Mouse (Mus musculus): ENCODE measurements at regions not wholly inside any gene's neighbourhood (a gene's known extent, or its start where the extent isn't known, plus 50 kb on each side); places are given as distances from the start of the nearest gene placed in this dataset.

GRCm38 (mm10) chr3:21218936-21219335 is 852.0 kb upstream of the Agtr1b start:
- DNase-seq (ENCODE audit: extremely low spot score) = no peak

GRCm38 (mm10) chr3:21241184-21241583 is 835.3 kb upstream of the Tbl1xr1 start:
- DNase-seq (ENCODE audit: extremely low spot score) = no peak

GRCm38 (mm10) chr3:21256129-21256760 is 820.2 kb upstream of the Tbl1xr1 start:
- DNase-seq (ENCODE audit: extremely low spot score) = no peak

- DNase-seq (ENCODE audit: extremely low spot score) = no peak
These were observed 813.1 kb upstream of the Tbl1xr1 start for GRCm38 (mm10) chr3:21263317-21263716.

GRCm38 (mm10) chr3:21265491-21265890 is 811.0 kb upstream of the Tbl1xr1 start:
- no peak for DNase-seq (ENCODE audit: extremely low spot score)

- DNase-seq (ENCODE audit: extremely low spot score) = peak; percentile 1
These were observed 807.9 kb upstream of the Tbl1xr1 start for GRCm38 (mm10) chr3:21268429-21269129.

GRCm38 (mm10) chr3:21269130-21269440 is 807.4 kb upstream of the Tbl1xr1 start:
- DNase-seq (ENCODE audit: extremely low spot score) = no peak

GRCm38 (mm10) chr3:21270788-21271187 is 805.7 kb upstream of the Tbl1xr1 start:
- no peak for DNase-seq (ENCODE audit: extremely low spot score)

- no peak for DNase-seq (ENCODE audit: extremely low spot score)
These were observed 804.2 kb upstream of the Tbl1xr1 start for GRCm38 (mm10) chr3:21272219-21272618.

GRCm38 (mm10) chr3:21292774-21293173 is 783.7 kb upstream of the Tbl1xr1 start:
- no peak for DNase-seq (ENCODE audit: extremely low spot score)

- no peak for DNase-seq (ENCODE audit: extremely low spot score)
These were observed 783.1 kb upstream of the Tbl1xr1 start for GRCm38 (mm10) chr3:21293308-21293707.

- no peak for DNase-seq (ENCODE audit: extremely low spot score)
These were observed 781.7 kb upstream of the Tbl1xr1 start for GRCm38 (mm10) chr3:21294776-21295175.

GRCm38 (mm10) chr3:21296581-21297110 is 779.8 kb upstream of the Tbl1xr1 start:
- DNase-seq (ENCODE audit: extremely low spot score) = no peak

GRCm38 (mm10) chr3:21325329-21325896 is 751.0 kb upstream of the Tbl1xr1 start:
- DNase-seq (ENCODE audit: extremely low spot score) = no peak

- no peak for DNase-seq (ENCODE audit: extremely low spot score)
These were observed 734.5 kb upstream of the Tbl1xr1 start for GRCm38 (mm10) chr3:21341916-21342315.

GRCm38 (mm10) chr3:21343095-21343494 is 733.4 kb upstream of the Tbl1xr1 start:
- DNase-seq (ENCODE audit: extremely low spot score) = no peak

GRCm38 (mm10) chr3:21349421-21349820 is 727.0 kb upstream of the Tbl1xr1 start:
- no peak for DNase-seq (ENCODE audit: extremely low spot score)

GRCm38 (mm10) chr3:21356150-21356549 is 720.3 kb upstream of the Tbl1xr1 start:
- no peak for DNase-seq (ENCODE audit: extremely low spot score)

GRCm38 (mm10) chr3:21356831-21357712 is 719.4 kb upstream of the Tbl1xr1 start:
- DNase-seq (ENCODE audit: extremely low spot score) = no peak

- no peak for DNase-seq (ENCODE audit: extremely low spot score)
These were observed 718.4 kb upstream of the Tbl1xr1 start for GRCm38 (mm10) chr3:21358068-21358467.

- DNase-seq (ENCODE audit: extremely low spot score) = no peak
These were observed 715.4 kb upstream of the Tbl1xr1 start for GRCm38 (mm10) chr3:21361069-21361468.

GRCm38 (mm10) chr3:21379816-21380215 is 696.6 kb upstream of the Tbl1xr1 start:
- DNase-seq (ENCODE audit: extremely low spot score) = no peak
